Mouse (Mus musculus) spleen, postnatal 14 days (tissue): ENCODE measurements around the gene Zfp950.
"Not testable (repeated sequence)": the region's sequence is repeated elsewhere in the genome, so short reads cannot be mapped to it uniquely, and the experiment has no call there.

ENCODE experiments used
- DNase-seq, 2 experiments: peaks; one replicate each; pipeline ENCODE4 v3.0.0; 2021 to 2022; ENCODE audit warnings: low spot score in 2 of 2

The Zfp950 gene

DNA sequence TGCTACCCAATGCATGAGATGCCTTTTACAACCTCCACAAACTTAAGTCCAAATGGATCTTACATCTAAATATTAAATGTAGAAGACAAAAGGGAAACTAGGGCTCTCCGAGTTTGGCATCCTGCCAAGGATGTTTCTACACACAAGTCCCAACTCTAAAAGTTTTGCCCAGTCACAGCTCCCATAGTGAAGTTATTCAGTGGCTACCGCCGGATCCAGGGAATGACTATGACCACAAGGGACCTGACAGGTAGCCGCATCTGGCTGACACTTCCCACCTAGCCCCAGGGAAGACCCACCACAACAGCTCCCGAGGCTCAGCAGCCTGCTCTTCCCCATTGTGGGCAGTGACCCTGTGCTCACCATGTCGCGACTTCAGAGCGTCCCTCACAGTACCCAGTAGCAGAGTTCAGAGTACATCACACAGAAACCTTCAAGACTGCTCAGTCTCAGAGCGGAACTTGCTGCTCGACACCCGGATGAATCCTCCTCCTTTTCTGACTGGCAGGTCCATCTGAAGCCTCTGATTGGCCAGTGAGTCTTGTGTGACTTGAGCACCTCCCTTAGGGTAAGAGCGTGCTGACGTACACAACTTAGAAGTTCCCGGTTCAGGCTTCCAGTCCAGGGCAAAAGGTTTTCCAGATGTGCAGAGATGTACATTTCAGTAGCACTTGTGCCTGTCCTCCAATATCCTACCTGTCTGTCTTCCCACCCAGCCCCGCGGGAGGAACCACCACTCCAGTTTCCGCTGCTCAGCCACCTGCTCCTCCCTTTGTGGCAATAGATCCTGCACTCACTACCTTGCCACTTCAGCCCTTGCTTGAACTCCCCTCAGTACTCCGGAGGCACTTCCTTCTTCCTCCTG lies at the start of gene Zfp950:
TSS of gene Zfp950 (minus strand) at position 499 of the 865 bp plus-strand sequence.
- peak; percentile 53 to 68 for DNase-seq

DNA sequence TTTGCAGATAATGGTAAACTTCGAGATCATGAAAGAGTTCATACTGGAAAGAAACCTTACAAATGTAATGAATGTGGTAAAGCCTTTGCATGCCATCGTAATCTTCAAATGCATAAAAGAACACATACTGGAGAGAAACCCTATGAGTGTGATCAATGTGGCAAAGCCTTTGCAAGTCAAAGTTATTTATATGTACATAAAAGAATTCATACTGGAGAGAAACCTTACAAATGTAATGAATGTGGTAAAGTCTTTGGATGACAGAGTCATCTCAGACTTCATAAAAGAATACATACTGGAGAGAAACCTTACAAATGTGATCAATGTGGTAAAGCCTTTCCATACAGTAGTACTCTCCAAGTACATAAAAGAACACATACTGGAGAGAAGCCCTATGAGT lies 43.0 kb upstream of the Zfp950 start, which contains the start of gene Gm6020:
TSS of gene Gm6020 (plus strand) at position 301 of the 400 bp plus-strand sequence.
- not testable (repeated sequence) for DNase-seq

DNA sequence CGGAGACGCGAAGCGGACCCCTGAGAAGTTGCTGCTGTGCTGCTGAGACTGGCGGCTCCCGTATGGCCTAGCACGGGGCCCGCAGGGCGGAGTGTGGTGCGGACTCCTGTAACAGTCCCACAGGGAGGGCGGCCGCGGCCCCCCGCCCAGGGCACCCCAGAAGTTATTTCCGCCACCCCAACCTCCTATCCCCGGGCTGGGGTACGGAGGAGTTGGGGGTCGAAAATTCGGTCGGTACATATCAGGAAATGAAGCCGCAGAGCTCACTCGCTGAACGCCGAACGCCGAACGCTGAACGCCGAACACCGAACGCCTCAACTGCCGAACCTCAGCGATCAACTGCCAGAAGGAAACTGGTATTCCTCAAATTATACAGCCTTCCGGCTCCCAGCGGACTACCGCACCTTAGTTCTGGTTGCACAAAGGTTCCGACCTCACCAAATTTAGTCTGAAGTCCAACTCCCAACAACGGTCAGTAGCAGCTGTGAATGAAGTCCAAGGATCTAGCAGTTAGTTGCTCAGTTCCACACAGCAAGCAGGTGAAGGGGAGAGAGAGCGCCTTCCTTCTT lies 35.2 kb upstream of the Zfp950 start, which contains the start of gene Gm7102:
TSS of gene Gm7102 (minus strand) at position 554 of the 569 bp plus-strand sequence.
- no peak for DNase-seq

DNA sequence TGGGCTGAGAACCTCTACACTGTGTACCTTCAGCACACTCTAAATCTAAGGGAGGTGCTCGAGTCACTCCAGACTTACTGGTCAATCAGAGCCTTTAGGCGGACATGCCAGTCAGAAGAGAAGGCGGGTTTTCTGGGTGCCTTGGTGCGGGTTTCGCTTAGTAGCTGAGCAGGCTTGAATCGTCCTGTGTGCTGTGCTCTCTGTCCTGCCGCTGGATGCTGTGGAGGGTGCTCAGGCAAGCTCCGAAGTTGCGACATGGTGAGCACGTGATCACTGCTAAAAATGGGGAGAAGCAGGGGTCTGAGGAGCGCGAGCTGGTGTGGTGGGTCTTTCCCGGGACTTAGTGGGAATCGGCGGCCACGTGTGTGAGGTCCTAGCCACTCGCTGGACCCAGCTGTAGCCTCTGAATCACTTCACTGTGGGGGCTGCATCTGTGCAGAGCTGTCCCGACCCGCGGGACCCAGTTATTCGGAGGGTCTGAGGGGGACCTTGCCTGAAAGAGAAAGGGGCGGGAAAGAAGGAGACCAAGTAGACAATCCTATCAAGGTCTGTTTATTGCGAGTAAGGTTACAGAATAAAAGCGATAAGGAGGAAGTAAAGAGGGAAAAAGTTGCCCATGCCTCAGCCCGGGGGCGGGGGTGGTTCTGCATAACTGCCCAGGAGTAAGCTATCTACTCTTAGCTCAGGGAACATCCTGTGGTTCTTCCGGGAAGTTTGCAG lies 11.2 kb upstream of the Zfp950 start:
- DNase-seq: peak in 1 of 2 experiments; percentile 22

DNA sequence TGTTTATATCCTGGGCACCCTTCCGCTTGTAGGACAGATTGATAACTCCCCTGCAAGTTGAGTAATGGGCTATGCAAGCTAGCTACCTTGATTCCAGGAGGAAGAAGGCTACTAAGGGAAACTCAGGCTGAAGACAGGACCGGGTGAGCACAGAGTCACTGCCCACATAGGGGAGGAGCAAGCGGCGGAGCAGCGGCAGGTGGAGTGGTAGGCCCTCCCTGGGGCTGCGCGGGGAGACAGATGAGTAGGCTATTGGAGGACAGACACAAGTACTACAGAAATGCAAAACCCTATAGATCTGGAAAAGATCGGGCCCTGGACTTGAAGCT lies 10.7 kb upstream of the Zfp950 start:
- peak; percentile 8 to 11 for DNase-seq

DNA sequence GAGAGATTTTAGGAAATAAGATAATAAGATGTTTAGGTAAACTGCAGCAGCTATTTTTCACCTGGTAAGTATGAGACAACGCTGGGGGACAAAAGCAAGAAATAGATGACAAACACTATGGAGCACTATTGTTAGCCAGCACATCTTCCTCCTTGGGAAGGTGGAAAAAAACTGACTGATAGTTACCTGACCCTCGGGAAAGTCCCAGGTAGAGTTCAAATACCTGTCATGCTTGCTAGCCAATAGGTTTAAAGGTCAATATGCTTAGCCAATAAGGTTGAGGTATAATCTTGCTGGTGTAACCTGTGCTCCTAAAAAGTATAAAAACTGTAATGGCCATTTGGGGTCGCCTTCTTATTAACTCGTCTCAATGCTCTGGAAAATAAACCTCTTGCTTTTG lies 659 bp upstream of the Zfp950 start:
- DNase-seq: no peak

DNA sequence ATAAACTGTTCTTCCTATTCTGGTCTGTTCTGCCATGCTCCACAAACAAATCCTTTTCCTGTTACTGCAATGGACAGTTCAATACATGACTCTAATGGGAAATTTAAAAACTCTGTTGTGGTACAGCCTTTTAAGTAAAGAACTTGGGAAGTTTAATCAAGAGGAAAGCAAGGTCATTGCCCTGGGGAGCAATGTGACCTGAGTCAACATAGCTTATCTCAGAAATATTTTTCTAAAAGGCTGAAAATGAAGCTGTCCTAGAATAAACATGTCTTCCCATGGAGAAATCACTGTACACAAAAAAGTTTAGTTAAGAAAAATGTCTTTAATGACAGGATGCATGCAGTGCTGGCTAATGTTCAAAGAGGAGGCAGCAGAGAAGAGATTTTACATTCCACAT lies 2.0 kb downstream of the Zfp950 start:
- no peak for DNase-seq

DNA sequence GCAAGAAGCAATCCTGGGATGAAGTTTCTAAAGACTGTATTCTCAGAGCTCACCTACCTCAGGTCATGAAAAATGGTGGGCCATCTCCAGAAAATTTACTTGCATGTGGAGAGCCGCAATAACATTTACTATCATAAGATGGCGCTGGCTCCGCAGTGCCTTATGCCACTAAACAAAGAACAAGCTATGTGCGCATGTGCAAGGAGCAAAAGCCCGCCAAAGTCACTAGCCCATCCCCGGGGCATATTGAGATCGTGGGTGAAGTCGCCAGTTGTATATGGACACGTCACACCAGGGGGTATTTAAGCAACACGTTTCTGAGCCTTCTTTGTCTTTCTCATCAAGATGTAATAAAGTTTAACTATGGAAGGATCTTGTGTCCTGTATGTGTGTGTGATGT lies 9.5 kb downstream of the Zfp950 start:
- no peak for DNase-seq

DNA sequence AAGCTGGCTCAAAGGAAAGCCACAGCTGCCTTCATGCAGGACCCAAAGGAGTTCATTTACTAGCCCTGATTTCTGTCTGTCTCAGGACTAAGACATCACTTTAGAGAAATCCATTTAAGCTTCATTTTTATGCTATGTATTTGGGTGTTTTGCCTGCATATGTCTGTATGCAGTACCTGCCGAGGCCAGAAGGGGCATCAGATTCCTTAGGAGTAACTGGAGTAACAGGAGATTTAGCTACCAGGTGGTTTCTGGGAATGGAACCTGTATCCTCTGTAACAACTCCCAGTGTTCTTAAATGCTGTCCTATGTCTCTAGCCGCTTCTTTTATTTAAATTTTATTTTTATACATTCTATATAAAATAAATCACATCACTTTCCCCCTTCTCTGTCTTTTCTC lies 30.5 kb downstream of the Zfp950 start:
- DNase-seq: no peak

DNA sequence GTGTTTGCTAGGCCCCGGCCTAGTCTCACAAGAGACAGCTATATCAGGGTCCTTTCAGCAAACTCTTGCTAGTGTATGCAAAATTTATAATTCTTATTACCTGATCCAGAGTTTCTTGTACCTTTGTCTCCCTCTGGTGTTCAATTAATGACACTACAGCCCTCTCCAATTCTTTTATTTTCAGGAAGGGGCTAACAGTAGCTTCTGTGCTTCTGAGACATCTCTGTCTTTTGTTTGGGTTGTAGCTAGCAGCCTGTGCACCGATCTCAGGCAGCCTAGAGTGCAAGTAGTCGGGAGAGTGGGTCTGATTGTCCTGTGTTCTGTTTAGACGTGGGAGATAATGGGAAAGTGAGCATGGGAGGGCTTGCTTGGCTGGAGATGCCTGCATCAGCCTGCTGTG lies 42.9 kb downstream of the Zfp950 start:
- no peak for DNase-seq

DNA sequence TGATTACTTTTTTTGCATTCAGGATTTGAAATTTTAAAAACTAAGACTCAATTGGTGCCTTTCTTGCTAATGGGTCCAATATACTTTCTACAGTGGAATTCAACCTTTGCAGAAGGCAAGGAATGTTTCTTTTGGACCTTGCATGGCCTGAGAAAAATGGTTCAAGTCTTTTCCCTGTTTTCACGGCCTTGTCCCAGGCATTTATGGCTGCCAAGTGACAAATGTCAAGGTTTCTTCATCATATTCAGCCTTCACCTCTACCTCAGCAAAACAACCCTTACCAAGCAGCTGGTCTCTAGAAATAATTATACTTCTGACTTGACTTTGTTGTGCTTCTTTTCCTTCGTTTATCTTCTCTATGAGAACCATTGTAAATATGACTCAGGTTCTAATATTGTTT lies 43.9 kb downstream of the Zfp950 start:
- no peak for DNase-seq

DNA sequence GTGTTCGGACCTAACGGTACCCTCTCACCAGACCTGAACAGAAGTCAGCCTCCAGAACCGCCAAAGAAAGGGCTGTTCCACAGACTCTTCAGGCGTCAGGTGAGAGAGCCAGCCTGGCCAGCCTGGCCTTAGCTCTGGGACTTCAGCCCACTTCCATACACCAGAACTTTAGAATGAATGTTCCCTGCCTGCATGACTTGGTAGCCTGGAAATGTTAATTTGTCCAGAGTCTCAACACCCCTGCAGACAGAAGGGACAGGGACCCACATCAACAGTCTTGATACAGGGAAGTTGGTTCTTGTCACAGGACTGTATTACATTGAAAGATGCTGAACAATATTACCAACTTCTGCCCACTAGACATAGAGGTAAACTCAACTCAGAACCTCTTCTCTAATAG lies 50.1 kb downstream of the Zfp950 start:
- no peak for DNase-seq

DNA sequence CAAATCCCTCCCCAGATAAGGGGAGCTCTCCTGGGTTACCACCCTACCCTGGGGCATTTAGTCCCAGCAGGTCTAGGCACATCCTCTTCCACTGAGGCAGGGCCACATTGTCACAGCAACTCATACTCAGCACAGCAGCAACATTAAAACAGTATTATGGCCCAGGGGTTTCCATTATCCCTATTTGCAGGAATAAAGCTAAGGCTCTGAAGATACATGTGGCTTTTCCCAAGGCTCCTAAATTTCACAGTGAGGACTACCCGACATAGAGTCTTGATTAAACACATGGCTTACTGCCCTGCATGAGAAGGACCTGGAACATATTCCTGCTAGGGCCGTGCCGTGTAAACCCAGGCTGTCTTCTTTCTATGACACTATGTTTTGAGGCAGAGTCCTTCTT lies 51.6 kb downstream of the Zfp950 start:
- no peak for DNase-seq

DNA sequence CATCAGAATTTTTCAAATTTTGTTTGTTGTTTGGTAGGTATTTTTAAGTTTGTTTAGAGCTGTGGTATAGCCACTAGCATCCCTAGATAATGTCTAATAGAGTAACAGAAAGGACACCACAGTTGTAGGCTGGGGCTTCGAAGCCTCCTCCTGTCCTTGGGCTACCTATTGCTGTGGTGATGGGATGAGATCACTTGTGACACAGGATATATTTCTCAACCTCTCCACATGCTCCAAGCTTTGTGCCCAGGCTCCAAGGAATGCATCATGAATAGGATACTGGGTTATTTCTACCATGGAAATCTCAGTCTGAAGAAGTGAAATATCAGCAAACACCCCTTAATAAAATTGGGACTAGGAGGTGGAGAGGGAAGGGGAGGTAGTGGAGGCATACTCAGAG lies 52.9 kb downstream of the Zfp950 start:
- DNase-seq: no peak

DNA sequence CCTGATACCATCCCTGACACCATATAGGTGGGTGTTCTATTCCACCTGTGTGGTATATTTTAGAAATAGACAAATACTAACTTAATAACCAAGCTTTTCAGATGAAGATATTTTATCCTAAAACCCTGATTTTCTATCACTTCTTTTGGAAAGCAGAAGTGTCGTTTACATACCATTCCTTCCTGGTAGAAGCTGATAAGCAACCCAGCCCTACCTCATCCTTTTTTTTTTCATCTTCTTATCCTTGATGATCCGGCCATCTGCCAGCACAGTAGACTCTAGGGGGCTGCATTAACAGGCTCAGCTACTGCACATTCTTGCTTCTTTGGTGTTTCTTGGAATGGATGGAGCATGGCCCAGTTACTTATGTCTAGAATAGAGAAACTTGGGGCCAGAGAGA lies 55.4 kb downstream of the Zfp950 start:
- DNase-seq: no peak

DNA sequence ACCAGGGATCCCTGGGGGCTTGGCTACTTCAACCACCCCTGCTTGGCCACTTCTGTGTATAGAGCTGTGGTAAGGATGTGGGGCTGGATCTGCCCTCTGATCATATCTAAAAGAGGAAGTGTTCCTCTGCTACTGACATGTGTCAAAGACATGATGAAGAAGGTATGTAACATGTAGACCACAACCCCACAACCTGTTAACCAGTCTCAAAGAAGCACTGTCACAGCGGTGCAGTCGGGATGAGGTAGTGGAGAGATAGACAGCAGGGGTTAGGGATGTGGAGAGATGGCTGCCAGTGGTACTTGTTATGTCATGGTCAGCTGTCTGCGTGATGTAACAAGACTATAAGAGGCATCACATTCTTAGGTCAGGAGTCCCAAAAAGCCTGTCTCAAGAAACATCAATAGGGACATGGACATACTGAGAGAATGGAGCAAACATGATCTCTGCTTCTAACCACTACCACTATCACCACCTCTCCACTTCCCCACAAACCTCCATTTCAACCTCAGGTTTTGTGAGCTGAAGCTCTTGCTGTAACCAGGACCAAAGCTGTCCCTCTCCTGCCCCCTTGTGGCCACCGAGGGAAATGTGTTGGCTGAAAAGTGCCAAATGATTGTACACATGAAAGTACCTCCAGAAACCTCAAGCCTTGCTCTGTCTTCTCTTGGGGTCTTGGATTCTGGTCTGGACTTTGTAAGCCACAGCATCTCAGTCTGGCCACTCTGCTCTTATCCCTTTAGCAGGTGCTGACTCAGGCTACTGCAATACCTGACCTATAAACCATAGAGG lies 56.3 kb downstream of the Zfp950 start:
- peak; percentile 67 to 83 for DNase-seq

DNA sequence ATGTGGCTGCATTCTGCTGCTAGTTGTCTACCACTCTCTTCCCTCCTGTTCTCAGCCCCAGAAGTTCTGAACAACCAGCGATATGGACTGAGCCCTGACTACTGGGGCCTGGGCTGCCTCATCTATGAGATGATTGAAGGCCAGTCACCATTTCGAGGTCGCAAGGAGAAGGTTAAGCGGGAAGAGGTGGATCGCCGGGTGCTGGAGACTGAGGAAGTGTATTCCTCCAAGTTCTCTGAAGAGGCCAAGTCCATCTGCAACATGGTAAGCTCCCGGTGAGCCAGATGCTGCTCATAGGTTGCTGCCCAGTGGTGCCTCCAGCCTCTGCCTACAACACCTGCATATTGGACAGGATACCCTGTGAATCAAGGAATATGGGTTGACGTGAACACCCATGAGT lies 57.6 kb downstream of the Zfp950 start:
- no peak for DNase-seq

DNA sequence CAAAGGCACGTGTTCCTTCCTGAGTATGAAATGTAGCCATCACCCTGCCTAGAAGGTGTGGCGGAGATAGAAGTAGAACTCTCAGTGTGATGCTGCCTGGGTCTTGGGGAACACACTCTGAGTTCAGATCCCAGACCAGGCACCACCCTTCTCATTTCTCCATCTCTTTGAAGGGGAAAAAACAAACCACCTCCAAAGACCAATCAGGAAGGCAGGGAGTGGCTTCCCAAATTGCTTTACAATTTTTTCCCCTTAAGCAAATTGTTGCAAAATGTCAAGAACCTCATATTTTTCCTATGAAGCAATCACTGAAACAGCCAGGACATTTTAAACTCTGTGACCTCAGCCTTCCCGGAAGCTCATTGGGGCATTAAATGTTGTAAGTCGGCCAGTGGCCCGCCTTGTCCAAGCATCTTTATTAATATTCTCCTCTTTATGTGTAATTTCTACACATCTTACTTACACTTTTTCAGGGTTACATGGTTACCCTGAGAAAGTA lies 60.3 kb downstream of the Zfp950 start:
- no peak for DNase-seq

DNA sequence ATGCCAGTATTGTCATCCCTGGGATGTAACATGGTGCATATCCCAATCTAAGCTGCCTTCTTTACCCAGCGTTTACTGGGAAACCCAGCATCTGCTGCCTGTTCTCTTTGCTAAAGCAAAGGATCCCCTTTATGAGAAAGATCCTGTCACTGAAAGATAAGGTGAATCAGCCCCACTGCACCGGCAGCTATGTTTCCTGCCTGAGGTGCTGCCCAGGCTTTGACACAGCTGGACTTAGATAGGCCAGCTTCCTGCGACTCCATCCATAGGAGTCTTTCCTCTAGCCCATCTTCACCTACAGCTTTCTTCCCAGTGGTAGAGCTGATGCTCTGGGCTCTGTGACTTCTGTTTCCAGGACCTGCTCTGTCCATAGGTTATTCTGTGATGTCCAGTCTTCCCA lies 62.0 kb downstream of the Zfp950 start:
- DNase-seq: no peak

DNA sequence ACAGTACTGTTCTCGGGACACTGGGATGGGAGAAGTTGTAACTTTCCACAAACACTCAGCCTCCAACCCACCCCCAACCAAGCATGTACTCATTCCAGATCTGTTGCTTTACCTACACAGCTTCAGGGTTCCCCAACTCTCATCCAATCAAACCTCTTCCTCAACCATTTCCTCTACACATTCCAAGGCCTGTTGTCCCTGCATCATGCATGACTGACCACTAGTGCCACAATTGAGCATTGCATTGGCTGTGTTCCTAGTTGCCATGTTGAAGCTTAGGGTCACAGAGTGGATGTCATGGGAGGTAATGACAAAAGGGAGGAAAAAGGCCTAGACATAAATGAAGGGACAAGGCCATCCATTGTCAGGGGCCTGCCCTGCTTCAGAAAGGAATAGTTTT lies 75.6 kb downstream of the Zfp950 start:
- DNase-seq: no peak

DNA sequence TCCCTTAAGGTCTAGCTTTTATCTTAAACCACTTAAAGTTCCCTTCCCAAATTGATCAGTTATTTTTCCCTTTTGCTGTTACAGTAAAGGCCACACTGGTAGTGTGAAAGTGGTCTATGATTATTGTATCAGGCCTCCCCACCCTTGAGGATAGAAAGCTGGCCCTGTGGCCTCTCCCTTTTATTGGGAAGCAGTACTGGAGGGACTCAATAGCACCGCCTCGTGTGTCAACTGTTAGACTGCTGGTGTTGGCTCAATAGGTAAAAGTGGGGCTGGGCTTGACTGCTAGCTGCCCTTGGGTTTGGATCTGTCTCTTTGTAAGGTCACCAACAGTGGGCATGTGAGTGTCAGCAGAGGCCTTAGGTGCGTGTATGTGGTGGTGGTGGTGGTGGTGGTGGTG lies 76.3 kb downstream of the Zfp950 start:
- no peak for DNase-seq

DNA sequence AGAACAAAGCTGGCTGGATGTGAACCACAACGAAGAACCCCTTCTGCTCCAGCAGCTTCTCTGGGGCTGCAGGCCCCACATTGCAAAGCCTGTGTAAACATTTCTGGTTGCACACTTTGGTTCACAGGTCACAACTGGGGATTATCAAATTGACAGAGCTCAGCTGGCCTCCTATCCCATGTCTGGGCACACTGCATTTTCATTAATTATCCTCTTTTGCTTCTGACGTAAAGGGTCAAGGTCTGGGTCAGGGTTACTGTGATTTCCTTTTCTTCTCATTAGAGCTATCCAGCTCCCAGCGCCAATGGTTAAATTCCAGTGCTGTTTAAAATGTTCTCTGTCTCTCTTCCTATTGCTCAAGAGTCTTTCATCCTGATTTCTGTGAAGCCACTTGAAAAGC lies 83.1 kb downstream of the Zfp950 start:
- DNase-seq: no peak
